Mouse (Mus musculus) E14TG2a.4 (cell line): Measurements from ENCODE around the gene Siglecg.
"Not testable (repeated sequence)": the region's sequence is repeated elsewhere in the genome, so short reads cannot be mapped to it uniquely, and the experiment has no call there.

Experiments
- H3K27me3 ChIP-seq: 2 replicates; pipeline ENCODE4 v1.6.1; 2014; ENCODE audit warnings: low read length, control low read depth; ENCODE audit not compliant: insufficient read depth
- H3K36me3 ChIP-seq: 2 replicates; pipeline ENCODE4 v1.6.1; 2014; ENCODE audit warnings: low read length, control low read depth; ENCODE audit not compliant: insufficient read depth
- H3K4me1 ChIP-seq: replicated peaks from 2 replicates; pipeline ENCODE4 v1.6.1; 2014; ENCODE audit warnings: low read depth, low read length, control low read depth
- H3K4me3 ChIP-seq: replicated peaks from 2 replicates; pipeline ENCODE4 v1.5.1; 2014; ENCODE audit warnings: mild to moderate bottlenecking, low read length
- H3K9me3 ChIP-seq: 2 replicates; pipeline ENCODE4 v1.6.1; 2014; ENCODE audit warnings: low read length, control low read depth
- CTCF ChIP-seq: conservative IDR thresholded peaks from 2 replicates; pipeline ENCODE4 v1.5.1; 2014; ENCODE audit warnings: low read length
- NANOG ChIP-seq: IDR thresholded peaks from 2 replicates; pipeline ENCODE4 v1.6.1; 2014; ENCODE audit warnings: borderline replicate concordance, low read length, mixed read lengths
- POU5F1 ChIP-seq: IDR thresholded peaks from 2 replicates; pipeline ENCODE4 v1.6.1; 2014; ENCODE audit warnings: low read length, borderline replicate concordance

Gene Siglecg

GRCm38 (mm10) chr7:43407573-43407972 is 431 bp upstream of the Siglecg start:
- no peaks in the 10 kb centered on the region for H3K9me3 ChIP-seq
- H3K36me3 ChIP-seq, result no peaks in the 10 kb centered on the region
- no peak for TF ChIP-seq NANOG
- peaks cover 10% of the 10 kb centered on the region for H3K4me1 ChIP-seq
- H3K4me3 ChIP-seq, result no peak overlapping the region
- peaks cover 2% of the 10 kb centered on the region; the same call in 1 of the 2 replicates for H3K27me3 ChIP-seq

DNA sequence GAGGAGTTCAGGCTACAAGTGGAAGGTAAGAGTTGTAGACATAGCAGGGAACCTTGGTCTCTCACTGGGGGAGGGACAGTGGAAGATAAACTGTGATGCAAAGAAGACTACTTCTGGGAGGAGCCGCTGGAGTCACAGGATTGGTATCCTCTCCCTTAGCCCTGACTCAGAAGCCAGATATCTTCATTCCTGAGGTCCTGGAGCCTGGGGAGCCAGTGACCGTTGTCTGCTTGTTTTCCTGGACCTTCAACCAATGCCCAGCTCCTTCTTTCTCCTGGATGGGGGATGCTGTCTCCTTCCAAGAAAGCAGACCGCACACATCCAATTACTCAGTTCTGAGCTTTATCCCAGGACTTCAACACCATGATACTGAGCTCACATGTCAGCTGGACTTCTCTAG is 1.1 kb downstream of the Siglecg start:
- Histone ChIP-seq H3K4me1 (peaks cover 10% of the 10 kb centered on the region), H3K4me3 (no peak overlapping the region), H3K9me3 (no peaks in the 10 kb centered on the region), H3K36me3 (no peaks in the 10 kb centered on the region), H3K27me3 (peaks cover 2% of the 10 kb centered on the region; the same call in 1 of the 2 replicates)
- no peak for TF ChIP-seq CTCF
- TF ChIP-seq POU5F1, result no peak
- no peak for TF ChIP-seq NANOG

DNA sequence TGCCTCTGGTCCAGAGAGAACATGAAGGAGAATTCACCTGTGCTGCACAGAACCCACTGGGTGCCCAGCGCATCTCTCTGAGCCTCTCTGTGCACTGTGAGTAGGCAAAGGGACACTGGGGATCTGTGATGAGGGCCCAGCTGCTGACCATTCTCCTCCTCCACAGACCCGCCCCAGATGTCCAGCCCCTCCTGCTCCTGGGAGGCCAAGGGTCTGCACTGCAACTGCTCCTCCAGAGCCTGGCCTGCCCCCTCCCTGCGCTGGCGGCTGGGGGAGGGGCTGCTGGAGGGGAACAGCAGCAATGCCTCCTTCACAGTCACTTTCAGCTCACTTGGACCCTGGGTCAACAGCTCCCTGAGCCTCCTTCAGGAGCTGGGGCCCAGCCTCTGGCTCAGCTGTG is 3.7 kb downstream of the Siglecg start:
- H3K9me3 ChIP-seq, H3K36me3 ChIP-seq, H3K27me3 ChIP-seq: not testable (repeated sequence)
- Histone ChIP-seq H3K4me1 (peaks cover 15% of the 10 kb centered on the region), H3K4me3 (0 out of 2 replicates have a peak overlapping the region, but pooled peaks have one; percentile 10)

- TF ChIP-seq NANOG (no peak), POU5F1 (no peak), CTCF (peak; percentile 19; the same call in 1 of the 2 replicates)
- H3K4me3 ChIP-seq, result no peak overlapping the region
Measured at GRCm38 (mm10) chr7:43417298-43417697, 9.3 kb downstream of the Siglecg start.

GRCm38 (mm10) chr7:43422995-43423617 is 15.1 kb downstream of the Siglecg start:
- Histone ChIP-seq H3K9me3 (no peaks in the 10 kb centered on the region), H3K27me3 (no peaks in the 10 kb centered on the region), H3K36me3 (no peaks in the 10 kb centered on the region), H3K4me3 (no peak overlapping the region), H3K4me1 (peaks cover 14% of the 10 kb centered on the region)
- TF ChIP-seq POU5F1, result no peak
- TF ChIP-seq CTCF, result peak; percentile 96

More at GRCm38 (mm10) chr7:43417298-43417697, 9.3 kb downstream of the Siglecg start:
- no peaks in the 10 kb centered on the region for H3K9me3 ChIP-seq
- H3K27me3 ChIP-seq, result no peaks in the 10 kb centered on the region
- H3K4me1 ChIP-seq, result peaks cover 10% of the 10 kb centered on the region; the same call in 1 of the 2 replicates
- no peaks in the 10 kb centered on the region for H3K36me3 ChIP-seq

GRCm38 (mm10) chr7:43423991-43424625 is 16.1 kb downstream of the Siglecg start:
- Histone ChIP-seq H3K4me1 (peaks cover 17% of the 10 kb centered on the region), H3K27me3 (no peaks in the 10 kb centered on the region), H3K9me3 (no peaks in the 10 kb centered on the region), H3K4me3 (no peak overlapping the region), H3K36me3 (no peaks in the 10 kb centered on the region)
- TF ChIP-seq POU5F1 (no peak), NANOG (no peak), CTCF (no peak)

DNA sequence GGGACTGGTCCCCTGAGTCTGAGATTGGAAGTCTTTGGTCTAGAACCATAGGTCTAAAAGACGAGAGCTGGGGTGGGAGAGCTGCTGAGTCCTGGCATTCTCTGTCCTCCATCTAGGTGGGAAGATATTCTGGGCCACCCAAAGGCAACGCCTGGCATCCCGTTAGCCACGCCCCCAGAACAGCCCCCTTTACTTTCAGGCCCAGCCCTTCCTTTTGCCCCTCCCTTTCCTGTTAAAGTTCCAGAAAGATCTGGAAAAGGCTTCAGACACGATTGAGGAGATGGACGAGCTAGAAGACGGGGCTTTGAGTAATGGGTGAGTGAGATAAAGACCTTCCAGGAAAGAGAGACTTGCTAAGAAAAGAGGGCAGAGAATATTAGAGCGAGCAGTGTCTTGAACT is 19.4 kb downstream of the Siglecg start, which contains the start of gene Lim2:
Gene Lim2 (plus strand): TSS at position 265 of the 400 bp plus-strand sequence.
- H3K4me3 ChIP-seq, result peak within 1 kb of the TSS; percentile 29; the same call in 1 of the 2 replicates
- TF ChIP-seq CTCF, result no peak
- TF ChIP-seq NANOG, result no peak
- TF ChIP-seq POU5F1, result no peak
- H3K4me1 ChIP-seq, result peaks cover 35% of the 10 kb centered on the region
- no peaks in the 10 kb centered on the region for H3K36me3 ChIP-seq
- 0 out of 2 replicates have a peak, but pooled peaks cover 4% of the 10 kb centered on the region for H3K9me3 ChIP-seq
- no peaks in the 10 kb centered on the region for H3K27me3 ChIP-seq

- Histone ChIP-seq H3K4me1 (peaks cover 47% of the 10 kb centered on the region), H3K36me3 (no peaks in the 10 kb centered on the region), H3K27me3 (no peaks in the 10 kb centered on the region), H3K9me3 (0 out of 2 replicates have a peak, but pooled peaks cover 4% of the 10 kb centered on the region), H3K4me3 (no peak overlapping the region)
- no peak for TF ChIP-seq CTCF
- no peak for TF ChIP-seq POU5F1
- TF ChIP-seq NANOG, result no peak
Measured at GRCm38 (mm10) chr7:43429500-43429899, 21.5 kb downstream of the Siglecg start.

- Histone ChIP-seq H3K4me3 (no peak overlapping the region), H3K4me1 (peaks cover 55% of the 10 kb centered on the region), H3K9me3 (0 out of 2 replicates have a peak, but pooled peaks cover 4% of the 10 kb centered on the region), H3K36me3 (no peaks in the 10 kb centered on the region), H3K27me3 (no peaks in the 10 kb centered on the region)
- TF ChIP-seq NANOG (peak; percentile 8; the same call in 1 of the 2 replicates), POU5F1 (no peak)
Measured at GRCm38 (mm10) chr7:43432891-43433290, 24.9 kb downstream of the Siglecg start.
